In genomic region chr12:12932238-12932637, GRCm38 (mm10) we compare ENCODE assay signal across 28 mouse cellular contexts. TPM values are rescaled to one million over a fixed set of nuclear protein-coding genes. Genes with fewer than 3 reads are reported as not detected.
DNase-seq lines count a peak whose midpoint lies in the region; ATAC-seq and TF ChIP-seq lines count a peak whose summit lies in the region.
"Had no signal": no experiment of that assay in that cellular context is flagged by ENCODE, and none has a peak within 500 bp of the region (broad histone marks: within the 10 kb centered on the region; RNA-seq: fewer than 3 reads in every experiment).

No protein-coding gene starts in this region.

- no peaks in the 10 kb centered on the region for H3K27me3 ChIP-seq in intestine, postnatal 0 days (replicated peaks; ENCODE audit: control insufficient read depth, insufficient read depth, low read length)
- no peaks in the 10 kb centered on the region for H3K27me3 ChIP-seq in intestine, embryonic 15.5 days (replicated peaks)
- no peaks in the 10 kb centered on the region for H3K27me3 ChIP-seq in limb, embryonic 14.5 days (ENCODE audit: control insufficient read depth, insufficient read depth, low read length)
- H3K27me3 ChIP-seq in limb, embryonic 10.5 days (ENCODE audit: low read depth, poor library complexity, severe bottlenecking): no peaks in the 10 kb centered on the region
- peaks cover 4% of the 10 kb centered on the region for H3K27me3 ChIP-seq in liver, embryonic 16.5 days (ENCODE audit: control insufficient read depth, insufficient read depth, low read depth, low read length)
- no peaks in the 10 kb centered on the region for H3K27me3 ChIP-seq in heart, embryonic 10.5 days (ENCODE audit: insufficient read depth, poor library complexity, severe bottlenecking)
- H3K27me3 ChIP-seq: embryonic facial prominence, embryonic 13.5 days; hindbrain, embryonic 12.5 days; limb, embryonic 12.5 days; midbrain, embryonic 13.5 days; neural tube, embryonic 13.5 days had no signal

- DNase-seq in limb, embryonic 14.5 days (ENCODE audit: low spot score): peak; percentile 3
- DNase-seq in limb, embryonic 10.5 days (ENCODE audit: low spot score): no peak
- no peak for DNase-seq in heart, embryonic 10.5 days (ENCODE audit: low spot score)
- DNase-seq in heart, postnatal 4 days: no peak
- DNase-seq: adrenal gland, postnatal 25 days; cerebellum, adult 11-12 months; cerebellum, adult 9-11 months; embryo, embryonic 11 days; heart, postnatal 14 days; kidney, adult 9 months; lung, postnatal 36 days; right cerebral cortex, postnatal 4 days; thymus, adult 18-20 months; thymus, postnatal 36 days had no signal

- 67% methylated on average over 7 of the region's 7 CpGs for WGBS in intestine, postnatal 0 days
- WGBS in intestine, embryonic 15.5 days: 75% methylated on average over 7 of the region's 7 CpGs
- 62% methylated on average over 7 of the region's 7 CpGs for WGBS in limb, embryonic 14.5 days
- 72% methylated on average over 7 of the region's 7 CpGs for WGBS in limb, embryonic 10.5 days
- 52% methylated on average over 7 of the region's 7 CpGs for WGBS in liver, embryonic 16.5 days (ENCODE audit: insufficient replicate concordance)
- 73% methylated on average over 7 of the region's 7 CpGs for WGBS in heart, embryonic 10.5 days

- H3K9me3 ChIP-seq in intestine, postnatal 0 days (ENCODE audit: control insufficient read depth): no peaks in the 10 kb centered on the region
- H3K9me3 ChIP-seq in intestine, embryonic 15.5 days: no peaks in the 10 kb centered on the region
- H3K9me3 ChIP-seq in limb, embryonic 14.5 days (ENCODE audit: control insufficient read depth, low read length): no peaks in the 10 kb centered on the region
- H3K9me3 ChIP-seq in limb, embryonic 10.5 days (replicated peaks): no peaks in the 10 kb centered on the region
- no peaks in the 10 kb centered on the region for H3K9me3 ChIP-seq in liver, embryonic 16.5 days (replicated peaks; ENCODE audit: control insufficient read depth, low read length)
- H3K9me3 ChIP-seq in heart, embryonic 10.5 days: no peaks in the 10 kb centered on the region
- H3K9me3 ChIP-seq: embryonic facial prominence, embryonic 13.5 days; hindbrain, embryonic 12.5 days; limb, embryonic 12.5 days; midbrain, embryonic 13.5 days; neural tube, embryonic 13.5 days had no signal

- peak; percentile 10; the same call in 1 of the 2 replicates for ATAC-seq in intestine, postnatal 0 days
- no peak for ATAC-seq in intestine, embryonic 15.5 days
- ATAC-seq in limb, embryonic 14.5 days (ENCODE audit: low FRiP score, low read depth): peak; percentile 69; the same call in 1 of the 2 replicates
- ATAC-seq in liver, embryonic 16.5 days (ENCODE audit: low read depth): peak; percentile 68
- ATAC-seq: CD4-positive, CD25-positive, alpha-beta regulatory T cell, adult 4 months; forebrain, embryonic 16.5 days; midbrain, embryonic 13.5 days had no signal

- H3K4me3 ChIP-seq in intestine, postnatal 0 days (ENCODE audit: low read depth, low read length): no peak overlapping the region
- H3K4me3 ChIP-seq in intestine, embryonic 15.5 days (replicated peaks): no peak overlapping the region
- no peak overlapping the region for H3K4me3 ChIP-seq in limb, embryonic 14.5 days (replicated peaks; ENCODE audit: low read length)
- no peak overlapping the region for H3K4me3 ChIP-seq in limb, embryonic 10.5 days
- no peak overlapping the region for H3K4me3 ChIP-seq in liver, embryonic 16.5 days (ENCODE audit: low read depth, low read length)
- H3K4me3 ChIP-seq in heart, embryonic 10.5 days: no peak overlapping the region
- H3K4me3 ChIP-seq: embryonic facial prominence, embryonic 13.5 days; erythroblast, embryonic 14.5 days; hindbrain, embryonic 12.5 days; limb, embryonic 12.5 days; megakaryocyte, embryonic 14.5 days; midbrain, embryonic 13.5 days; neural tube, embryonic 13.5 days had no signal

- H3K27ac ChIP-seq in intestine, postnatal 0 days (ENCODE audit: low read depth, low read length): no peak overlapping the region
- H3K27ac ChIP-seq in intestine, embryonic 15.5 days: no peak overlapping the region
- H3K27ac ChIP-seq in limb, embryonic 14.5 days (replicated peaks; ENCODE audit: low read depth, low read length): no peak overlapping the region
- no peak overlapping the region for H3K27ac ChIP-seq in limb, embryonic 10.5 days
- no peak overlapping the region for H3K27ac ChIP-seq in liver, embryonic 16.5 days (ENCODE audit: low read length)
- no peak overlapping the region for H3K27ac ChIP-seq in heart, embryonic 10.5 days
- H3K27ac ChIP-seq: embryonic facial prominence, embryonic 13.5 days; hindbrain, embryonic 12.5 days; limb, embryonic 12.5 days; liver, embryonic 14.5 days; midbrain, embryonic 13.5 days; neural tube, embryonic 13.5 days; stomach, postnatal 0 days had no signal

- peaks cover 14% of the 10 kb centered on the region; the same call in 1 of the 2 replicates for H3K36me3 ChIP-seq in intestine, postnatal 0 days (ENCODE audit: control insufficient read depth, insufficient read depth)
- H3K36me3 ChIP-seq in intestine, embryonic 15.5 days: 0 out of 2 replicates have a peak, but pooled peaks cover 6% of the 10 kb centered on the region
- H3K36me3 ChIP-seq in limb, embryonic 14.5 days (ENCODE audit: control insufficient read depth, insufficient read depth, low read length): peaks cover 19% of the 10 kb centered on the region
- peaks cover 29% of the 10 kb centered on the region for H3K36me3 ChIP-seq in limb, embryonic 10.5 days
- H3K36me3 ChIP-seq in liver, embryonic 16.5 days (ENCODE audit: control insufficient read depth, insufficient read depth): no peaks in the 10 kb centered on the region
- peaks cover 22% of the 10 kb centered on the region for H3K36me3 ChIP-seq in heart, embryonic 10.5 days

- H3K4me2 ChIP-seq in intestine, postnatal 0 days (replicated peaks; ENCODE audit: low read depth): no peak overlapping the region
- no peak overlapping the region for H3K4me2 ChIP-seq in intestine, embryonic 15.5 days (replicated peaks)
- no peak overlapping the region for H3K4me2 ChIP-seq in limb, embryonic 14.5 days (replicated peaks; ENCODE audit: low read depth, low read length, severe bottlenecking)
- H3K4me2 ChIP-seq in liver, embryonic 16.5 days (ENCODE audit: low read depth, low read length): no peak overlapping the region
- H3K4me2 ChIP-seq: embryonic facial prominence, embryonic 13.5 days; hindbrain, embryonic 12.5 days; limb, embryonic 12.5 days; midbrain, embryonic 13.5 days; neural tube, embryonic 13.5 days had no signal

- no peaks in the 10 kb centered on the region for H3K4me1 ChIP-seq in intestine, postnatal 0 days (replicated peaks; ENCODE audit: control insufficient read depth, insufficient read depth, low read length)
- H3K4me1 ChIP-seq in intestine, embryonic 15.5 days (replicated peaks): peaks cover 4% of the 10 kb centered on the region; the same call in 1 of the 2 replicates
- peaks cover 5% of the 10 kb centered on the region; the same call in 1 of the 2 replicates for H3K4me1 ChIP-seq in limb, embryonic 14.5 days (ENCODE audit: control insufficient read depth, insufficient read depth, low read length)
- H3K4me1 ChIP-seq in limb, embryonic 10.5 days: peaks cover 14% of the 10 kb centered on the region
- no peaks in the 10 kb centered on the region for H3K4me1 ChIP-seq in liver, embryonic 16.5 days (ENCODE audit: control insufficient read depth, low read depth, low read length)
- peaks cover 3% of the 10 kb centered on the region; the same call in 1 of the 2 replicates for H3K4me1 ChIP-seq in heart, embryonic 10.5 days

- no peak for TF ChIP-seq CTCF in intestine, postnatal 0 days (IDR thresholded peaks at IDR 0.05; ENCODE audit: low read depth)

- no peak for TF ChIP-seq POLR2A in limb, embryonic 14.5 days (IDR thresholded peaks at IDR 0.05; ENCODE audit: borderline replicate concordance, extremely low read depth, insufficient read depth, insufficient read length)

- no peak overlapping the region for H3K9ac ChIP-seq in intestine, postnatal 0 days (ENCODE audit: low read depth, low read length)
- no peak overlapping the region for H3K9ac ChIP-seq in intestine, embryonic 15.5 days
- H3K9ac ChIP-seq in limb, embryonic 14.5 days (ENCODE audit: low read depth, low read length, severe bottlenecking): no peak overlapping the region
- no peak overlapping the region for H3K9ac ChIP-seq in liver, embryonic 16.5 days (ENCODE audit: low read depth, low read length)
- H3K9ac ChIP-seq: embryonic facial prominence, embryonic 13.5 days; hindbrain, embryonic 12.5 days; limb, embryonic 12.5 days; liver, embryonic 14.5 days; midbrain, embryonic 13.5 days; neural tube, embryonic 13.5 days had no signal

RNA-seq across cellular contexts. Expression of gene Mycn, which starts 9.5 kb away (rescaled TPM):
- 18.2 and 21.3 TPM in 2 replicates for polyA plus RNA-seq in intestine, postnatal 0 days (2015; fragmentation: Nextera tagmentation; extraction: Ambion mirVana)
- 72.5 and 89.8 TPM in 2 replicates for polyA plus RNA-seq in intestine, embryonic 15.5 days (2015; fragmentation: Nextera tagmentation; extraction: Ambion mirVana)
- polyA plus RNA-seq in limb, embryonic 14.5 days (2012; rRNA removed): 20.6 and 21.3 TPM in 2 replicates
- polyA plus RNA-seq in limb, embryonic 14.5 days (2014; fragmentation: Nextera tagmentation; extraction: Ambion mirVana): 27.9 and 32.6 TPM in 2 replicates
- polyA plus RNA-seq in limb, embryonic 10.5 days (2016; fragmentation: Nextera tagmentation; extraction: Ambion mirVana): 153 and 241 TPM in 2 replicates
- polyA plus RNA-seq in liver, embryonic 16.5 days (2015; fragmentation: Nextera tagmentation; extraction: Ambion mirVana): 2.9 and 3.4 TPM in 2 replicates
- polyA plus RNA-seq in heart, embryonic 10.5 days (2016; fragmentation: Nextera tagmentation; extraction: Ambion mirVana): 89.4 and 93.9 TPM in 2 replicates
- 10 to 100 TPM; 14.3 to 16.6 TPM for total RNA-seq in heart, postnatal 4 days (2021)
- polyA plus RNA-seq: CD4-positive, CD25-positive, alpha-beta regulatory T cell, adult 4 months had no signal
